Mouse (Mus musculus) A20 (cell line): ENCODE measurements at regions not wholly inside any gene's neighbourhood (a gene's known extent, or its start where the extent isn't known, plus 50 kb on each side); places are given as distances from the start of the nearest gene placed in this dataset.

Experiments used
- DNase-seq: peaks from one replicate; pipeline ENCODE4 v3.0.0-alpha.2; 2011; ENCODE audit warnings: low read depth, low spot score

DNA sequence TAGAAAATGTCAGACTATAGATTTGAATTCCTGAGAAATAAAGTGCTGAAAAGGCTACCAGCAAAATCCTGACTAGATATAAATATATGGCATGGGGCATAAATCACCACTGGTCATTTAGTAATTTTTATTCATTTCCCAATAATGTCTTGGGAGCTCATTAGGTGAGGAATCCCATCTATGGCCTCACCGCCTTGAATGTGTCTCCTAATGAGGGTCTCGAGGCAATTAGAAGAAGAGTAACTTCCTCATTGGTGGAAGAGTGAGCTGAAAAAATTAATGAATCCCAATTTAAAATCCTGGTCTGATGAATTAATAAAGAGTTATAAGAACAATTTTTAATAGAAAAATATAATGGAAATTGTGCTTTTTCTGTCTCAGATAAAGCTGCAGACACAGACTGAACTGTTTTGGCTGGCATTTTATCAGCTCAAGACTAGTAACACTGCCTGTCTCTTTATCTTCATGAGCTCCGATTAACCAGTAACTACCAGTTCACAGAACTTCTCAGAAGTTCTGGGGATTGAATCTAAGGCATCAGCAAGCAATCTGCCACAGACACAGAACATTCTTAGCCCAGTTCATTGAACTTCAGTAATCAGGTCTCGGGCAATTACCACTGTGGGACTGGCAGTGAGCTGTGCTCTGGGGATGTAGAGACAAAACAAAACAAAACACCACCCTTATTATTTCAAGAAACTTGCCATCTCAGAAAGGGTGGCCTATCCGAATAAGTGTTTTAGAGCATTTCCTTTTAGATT, 170.7 kb downstream of the Plpp3 start:
- no peak for DNase-seq

GRCm38 (mm10) chr4:105328776-105329175, 171.6 kb downstream of the Plpp3 start:
- no peak for DNase-seq

GRCm38 (mm10) chr4:105332081-105332480, 174.9 kb downstream of the Plpp3 start:
- no peak for DNase-seq

- DNase-seq = no peak
Measured at GRCm38 (mm10) chr4:105335872-105336271, 178.7 kb downstream of the Plpp3 start.

GRCm38 (mm10) chr4:105336557-105336956, 179.4 kb downstream of the Plpp3 start:
- no peak for DNase-seq

- DNase-seq = no peak
Measured at GRCm38 (mm10) chr4:105338131-105338530, 181.0 kb downstream of the Plpp3 start.

GRCm38 (mm10) chr4:105338861-105339260, 181.7 kb downstream of the Plpp3 start:
- DNase-seq = no peak

- DNase-seq = no peak
Measured at GRCm38 (mm10) chr4:105341274-105341673, 184.1 kb downstream of the Plpp3 start.

GRCm38 (mm10) chr4:105346846-105347245, 189.7 kb downstream of the Plpp3 start:
- DNase-seq = no peak

DNA sequence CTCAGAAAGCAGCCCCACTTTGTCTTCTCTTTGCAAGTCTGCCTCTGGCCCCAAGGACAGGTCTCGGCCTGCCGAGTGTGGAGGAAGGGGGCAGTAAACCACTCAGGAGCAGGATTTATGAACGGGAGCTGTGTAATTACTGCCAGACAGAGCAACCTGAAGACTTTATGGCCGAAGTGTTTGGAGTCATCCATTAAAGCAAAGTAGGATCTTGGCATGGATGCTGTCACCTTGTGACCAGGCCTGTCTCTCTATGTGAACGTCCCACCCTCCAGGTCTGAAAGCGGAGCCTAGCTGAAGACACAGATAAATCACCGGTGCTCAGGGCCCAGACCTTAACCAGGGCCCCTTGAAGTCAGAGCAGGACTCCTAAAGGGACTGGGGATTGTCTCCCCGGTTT, 190.8 kb downstream of the Plpp3 start:
- no peak for DNase-seq

- DNase-seq = no peak
Measured at GRCm38 (mm10) chr4:105349316-105350207, 192.4 kb downstream of the Plpp3 start.

DNA sequence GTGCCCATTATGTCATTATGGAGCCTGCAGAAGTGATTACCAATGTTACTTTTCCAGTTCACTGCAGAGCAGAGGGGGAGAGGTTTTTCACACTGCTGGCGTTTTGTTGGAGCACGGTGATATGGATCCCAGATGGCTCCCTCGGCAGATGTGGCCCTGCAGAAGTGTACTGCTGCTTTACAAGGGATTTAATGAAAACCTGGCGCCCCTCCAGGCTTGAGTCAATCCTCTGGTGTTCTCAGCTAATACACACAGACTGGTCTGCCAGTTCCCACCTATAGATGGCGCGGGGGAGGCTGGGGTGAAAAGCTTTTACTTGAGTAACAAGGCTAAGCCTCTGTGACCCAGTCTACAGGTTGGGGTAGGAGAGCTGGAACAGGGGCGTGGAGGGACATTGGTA, 195.2 kb downstream of the Plpp3 start:
- no peak for DNase-seq

DNA sequence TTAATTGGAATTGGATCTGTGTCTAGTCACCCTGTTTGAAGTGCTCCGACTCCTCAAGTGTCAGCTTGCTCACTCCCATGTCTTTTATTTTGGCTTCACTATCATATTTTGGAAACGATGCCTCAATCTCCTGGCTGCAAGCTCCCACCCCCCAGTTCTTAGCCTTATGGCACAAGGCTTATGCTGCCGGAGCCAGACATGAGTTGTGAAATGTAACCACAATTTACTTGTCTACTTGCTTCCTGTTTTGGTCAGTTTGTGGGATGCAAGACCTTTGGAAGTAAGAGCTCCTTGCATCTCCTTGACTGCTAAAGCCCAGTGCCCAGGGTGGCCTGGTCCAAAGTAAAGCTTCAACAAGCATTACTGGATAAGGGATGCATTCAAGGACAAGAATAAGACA, 195.8 kb downstream of the Plpp3 start:
- no peak for DNase-seq

GRCm38 (mm10) chr4:105354097-105354496, 196.9 kb downstream of the Plpp3 start:
- no peak for DNase-seq

GRCm38 (mm10) chr4:105356616-105357015, 199.5 kb downstream of the Plpp3 start:
- no peak for DNase-seq

DNA sequence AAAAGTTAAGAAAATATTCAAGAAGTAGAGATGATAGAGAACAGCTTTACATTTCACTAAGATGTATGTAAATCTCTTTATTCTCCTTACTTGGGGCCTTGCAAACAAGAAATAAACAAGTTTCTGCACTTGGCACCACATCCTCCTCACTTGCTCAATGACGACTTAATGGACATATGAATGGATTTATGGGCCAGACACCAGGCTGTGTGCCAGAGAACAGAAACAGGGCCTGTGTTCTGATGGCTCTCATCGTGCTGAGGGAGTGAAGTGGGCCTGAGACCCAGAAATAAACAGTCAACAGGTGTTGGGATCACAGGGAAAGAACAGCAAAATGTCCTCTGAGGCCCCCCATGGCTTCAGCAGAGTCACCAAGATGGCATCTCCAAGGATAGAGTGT, 201.6 kb downstream of the Plpp3 start:
- DNase-seq = no peak

DNA sequence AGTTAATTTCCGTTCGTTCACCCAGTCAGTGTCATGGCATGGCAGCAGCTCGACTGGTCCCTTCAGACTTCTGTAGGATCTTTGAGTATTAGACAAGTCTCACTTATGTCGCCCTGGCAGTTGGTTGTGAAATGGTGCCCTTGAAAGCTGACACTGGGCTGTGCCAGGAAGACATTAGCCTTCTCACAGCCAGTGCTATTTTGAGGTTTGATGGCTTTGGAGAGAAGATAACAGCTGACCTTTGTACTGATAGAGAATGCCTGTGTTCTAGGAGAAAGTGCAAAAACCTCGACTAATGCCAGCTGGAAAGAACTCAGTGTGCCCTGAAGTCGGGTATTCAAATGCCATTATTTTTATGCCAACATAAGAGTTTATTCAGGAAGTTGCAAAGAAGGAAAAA, 207.3 kb downstream of the Plpp3 start:
- no peak for DNase-seq

DNA sequence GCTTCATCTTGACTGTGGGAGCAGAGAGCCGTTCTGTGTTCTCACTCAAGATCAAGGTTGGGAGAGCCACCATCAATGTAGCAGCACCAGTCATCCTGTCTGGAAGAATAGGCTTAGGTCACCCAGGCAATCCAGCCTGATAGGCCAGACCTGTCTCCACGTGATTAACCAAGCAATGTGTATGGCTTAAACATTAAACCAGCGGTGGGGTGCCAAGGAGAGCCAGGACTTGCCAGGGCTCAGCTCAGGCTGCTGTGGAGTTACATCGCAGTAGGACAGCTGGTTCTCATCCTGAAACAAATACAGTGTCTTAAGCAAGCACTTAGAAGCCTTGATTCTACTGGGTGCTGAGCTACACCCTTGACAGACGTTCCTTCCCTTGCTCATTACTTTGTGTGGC, 207.9 kb downstream of the Plpp3 start:
- no peak for DNase-seq

DNA sequence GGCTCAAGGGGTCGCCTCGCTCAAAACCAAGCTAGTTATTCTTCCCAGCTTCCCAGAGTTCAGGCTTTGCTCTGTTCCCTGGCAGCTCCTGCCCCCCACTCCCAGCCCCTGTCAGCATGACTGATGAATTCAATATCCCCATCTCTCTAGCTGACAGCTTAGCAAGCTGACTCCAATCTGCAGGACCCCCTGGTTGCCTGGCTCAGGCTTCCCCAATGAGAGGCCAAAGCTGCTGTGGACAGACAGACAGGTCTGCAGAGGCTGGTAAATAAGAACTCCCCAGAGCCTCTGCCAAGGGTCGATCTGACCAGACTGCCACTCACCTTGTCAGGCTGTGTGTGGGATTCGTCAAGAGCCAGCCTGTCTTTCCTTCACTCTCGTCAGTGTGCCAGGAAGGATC, 219.4 kb downstream of the Plpp3 start:
- no peak for DNase-seq

DNA sequence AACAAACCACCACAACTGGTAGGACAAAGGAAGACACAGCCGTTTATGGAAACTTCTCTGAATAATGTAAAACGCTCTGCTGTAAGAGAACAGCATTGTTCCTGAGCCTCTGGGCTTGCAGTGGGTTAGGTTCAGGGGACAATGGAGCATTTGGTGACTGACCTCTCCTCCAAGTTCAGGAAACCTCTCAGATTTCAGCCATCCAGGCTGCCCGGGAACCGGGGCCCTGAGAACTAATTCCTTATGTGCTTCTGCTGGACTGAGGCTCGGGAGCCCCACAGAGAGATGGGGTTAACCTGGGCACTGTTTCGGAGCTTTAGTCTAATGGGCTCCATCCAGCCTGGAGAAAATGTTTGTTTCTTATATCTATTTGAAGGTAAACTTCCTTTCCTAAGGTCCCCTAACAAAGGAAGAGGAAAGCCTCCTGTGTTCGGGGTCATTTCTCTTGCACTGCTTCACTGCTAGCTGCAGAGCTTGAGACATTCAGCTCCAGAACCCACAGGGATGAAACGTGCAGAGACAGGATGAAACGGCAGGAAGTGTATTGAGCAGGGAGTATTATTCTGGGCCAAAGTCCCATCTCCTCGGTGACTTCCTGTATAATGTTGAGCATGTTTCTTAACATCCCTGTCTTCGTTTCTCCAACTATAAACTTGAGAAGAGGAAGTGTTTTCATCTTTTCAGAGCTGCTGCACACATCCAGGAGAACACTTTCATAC, 220.5 kb downstream of the Plpp3 start:
- no peak for DNase-seq

- no peak for DNase-seq
Measured at GRCm38 (mm10) chr4:105384826-105385225, 227.7 kb downstream of the Plpp3 start.

- DNase-seq = no peak
Measured at GRCm38 (mm10) chr4:105385481-105385880, 228.3 kb downstream of the Plpp3 start.
